Mouse (Mus musculus) testis, adult 2 months (tissue): ENCODE results near the gene Spata5.

ENCODE experiments used
- CTCF ChIP-seq: fragments of 200-500 bp; IDR thresholded peaks from 2 replicates; pipeline ENCODE4 v1.5.1; 2012; ENCODE audit warnings: low read depth, mild to moderate bottlenecking, inconsistent platforms, low read length, moderate library complexity; ENCODE audit not compliant: control insufficient read depth, insufficient read depth, insufficient replicate concordance
- POLR2A ChIP-seq: fragments of 200-500 bp; IDR thresholded peaks from 2 replicates; pipeline ENCODE4 v1.6.1; 2012; ENCODE audit warnings: low read depth, mild to moderate bottlenecking, inconsistent platforms, low read length, moderate library complexity; ENCODE audit not compliant: control insufficient read depth

GRCm38 (mm10) chr3:37584576-37584975, 164.9 kb downstream of the Spata5 start:
- TF ChIP-seq POLR2A (no peak), CTCF (no peak)
